Mouse (Mus musculus) erythroblast, embryonic 14.5 days (primary cell): Measurements from ENCODE around the gene Msi2.

Experiments
- GATA1 ChIP-seq: IDR thresholded peaks from 2 replicates; pipeline ENCODE4 v1.6.1; 2012; ENCODE audit warnings: low read length, inconsistent platforms, mixed read lengths
- TAL1 ChIP-seq: IDR thresholded peaks from 3 replicates; pipeline ENCODE4 v1.6.1; 2012; ENCODE audit warnings: low read length, inconsistent platforms, mixed read lengths

DNA sequence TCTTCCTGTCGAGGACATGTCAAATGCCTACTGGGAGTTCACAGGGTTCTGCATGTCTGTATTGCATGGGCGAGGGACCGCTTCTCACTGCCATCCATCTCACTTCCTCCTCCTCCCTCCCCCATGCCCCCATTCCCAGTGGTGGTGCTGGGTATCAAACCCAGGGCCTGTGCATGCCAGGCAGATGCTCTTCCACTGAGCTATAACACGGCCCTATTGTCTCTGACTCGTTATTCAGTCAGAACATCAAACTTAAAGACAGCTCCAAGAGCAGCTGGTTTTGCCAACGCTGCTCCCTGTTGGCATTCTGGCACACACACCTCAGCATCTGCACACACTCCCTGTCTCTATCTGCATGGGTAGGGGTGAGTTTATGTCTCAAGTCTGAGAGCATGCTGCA, 317.0 kb downstream of the Msi2 start:
- TF ChIP-seq TAL1 (no peak), GATA1 (no peak)
